Mouse (Mus musculus) gastrocnemius, postnatal 25 days (tissue): ENCODE measurements around the gene Rer1. TPM values are rescaled to one million over a fixed set of nuclear protein-coding genes. Genes with fewer than 3 reads are reported as not detected.

Experiments used
- DNase-seq: peaks from one replicate; pipeline ENCODE4 v3.0.0; 2022
- long read RNA-seq, 2 experiments: library from polyadenylated mRNA; stranded (forward); transcript quantifications; one replicate each; pipeline ENCODE4 v2.0.0; 2021
- total RNA-seq, 2 experiments: library from RNA; stranded (reverse); gene quantifications; 1 replicate in 1 of 2; 2 replicates in 1 of 2; pipeline ENCODE4 v1.2.3; 2021

Gene Rer1
- 10 to 100 TPM; 44.8 to 51.3 TPM for total RNA-seq
- long read RNA-seq, experiment 1, transcript Rer1-201 (7 exons, 1,596 nt) = major isoform, 84 of 147 reads
- long read RNA-seq, experiment 1, transcript Rer1-203 (8 exons, 1,803 nt) = minor isoform, 13 of 147 reads
- long read RNA-seq, experiment 1, partial matches to known transcripts = 1 of 147 reads
- long read RNA-seq, experiment 1, other reads (novel, unspliced or antisense) = 49 of 147 reads
- long read RNA-seq, experiment 2, transcript Rer1-203 (8 exons, 1,803 nt) = minor isoform, 13 of 155 reads
- long read RNA-seq, experiment 2, transcript Rer1-201 (7 exons, 1,596 nt) = major isoform, 102 of 155 reads
- long read RNA-seq, experiment 2, partial matches to known transcripts = 2 of 155 reads
- long read RNA-seq, experiment 2, other reads (novel, unspliced or antisense) = 38 of 155 reads

- peak; percentile 100 for DNase-seq
These were observed at the start of gene Rer1, which contains the start of gene Morn1 for GRCm38 (mm10) chr4:155086108-155087024. Gene Rer1, minus strand, starts transcription at chr4:155086382. Gene Morn1, plus strand, starts transcription at chr4:155086577.

- DNase-seq = no peak
These were observed 48.5 kb upstream of the Rer1 start for GRCm38 (mm10) chr4:155134686-155135172.

- peak; percentile 52 for DNase-seq
These were observed 47.7 kb upstream of the Rer1 start for GRCm38 (mm10) chr4:155133658-155134417.

- DNase-seq = no peak
These were observed 47.0 kb upstream of the Rer1 start for GRCm38 (mm10) chr4:155133188-155133587.

- DNase-seq = no peak
These were observed 44.4 kb upstream of the Rer1 start for GRCm38 (mm10) chr4:155130616-155131015.

GRCm38 (mm10) chr4:155129996-155130395 is 43.8 kb upstream of the Rer1 start:
- DNase-seq = peak; percentile 87

- no peak for DNase-seq
These were observed 43.1 kb upstream of the Rer1 start for GRCm38 (mm10) chr4:155129132-155129917.

GRCm38 (mm10) chr4:155128411-155128810 is 42.2 kb upstream of the Rer1 start:
- no peak for DNase-seq

- DNase-seq = no peak
These were observed 40.6 kb upstream of the Rer1 start for GRCm38 (mm10) chr4:155126602-155127372.

GRCm38 (mm10) chr4:155126194-155126593 is 40.0 kb upstream of the Rer1 start:
- DNase-seq = no peak

GRCm38 (mm10) chr4:155125310-155125709 is 39.1 kb upstream of the Rer1 start:
- DNase-seq = no peak

- DNase-seq = no peak
These were observed 37.8 kb upstream of the Rer1 start for GRCm38 (mm10) chr4:155123868-155124534.

GRCm38 (mm10) chr4:155122444-155123040 is 36.4 kb upstream of the Rer1 start:
- DNase-seq = peak; percentile 71

- DNase-seq = no peak
These were observed 35.8 kb upstream of the Rer1 start for GRCm38 (mm10) chr4:155121915-155122443.

- DNase-seq = no peak
These were observed 35.0 kb upstream of the Rer1 start for GRCm38 (mm10) chr4:155121222-155121621.

- no peak for DNase-seq
These were observed 34.4 kb upstream of the Rer1 start for GRCm38 (mm10) chr4:155120583-155120982.

GRCm38 (mm10) chr4:155120038-155120437 is 33.9 kb upstream of the Rer1 start:
- DNase-seq = no peak

GRCm38 (mm10) chr4:155118278-155118677 is 32.1 kb upstream of the Rer1 start:
- DNase-seq = no peak

GRCm38 (mm10) chr4:155117396-155117978 is 31.3 kb upstream of the Rer1 start:
- DNase-seq = no peak
